Mouse (Mus musculus) MEL (cell line): ENCODE measurements around the gene Inip. TPM values are rescaled to one million over a fixed set of nuclear protein-coding genes. Genes with fewer than 3 reads are reported as not detected.

Source experiments
- DNase-seq: peaks from one replicate; pipeline ENCODE4 v3.0.0; 2011; ENCODE audit warnings: low read depth, low spot score
- H3K27ac ChIP-seq: 2 replicates; pipeline ENCODE4 v1.5.1; 2012; ENCODE audit warnings: low read depth, mild to moderate bottlenecking, control low read depth, low read length, moderate library complexity; ENCODE audit not compliant: control insufficient read depth
- H3K27me3 ChIP-seq, 2 experiments: fragments of 150-350 bp in 1 of 2; sonication (generic) in 1 of 2; 2 replicates each; pipeline ENCODE4 v1.6.1; 2012; ENCODE audit warnings: low read length in 2 of 2, mild to moderate bottlenecking in 2 of 2, improper control_type of control experiment in 1 of 2, moderate library complexity in 1 of 2; ENCODE audit not compliant: insufficient read depth in 2 of 2, control insufficient read depth in 1 of 2
- H3K36me3 ChIP-seq, 2 experiments: 2 replicates each; pipeline ENCODE4 v1.6.1; 2012 to 2014; ENCODE audit warnings: low read length in 2 of 2, improper control_type of control experiment in 1 of 2, inconsistent platforms in 1 of 2, mild to moderate bottlenecking in 1 of 2; ENCODE audit not compliant: insufficient read depth in 2 of 2, control insufficient read depth in 1 of 2
- H3K4me1 ChIP-seq, 2 experiments: fragments of 150-350 bp in 1 of 2; sonication (generic) in 1 of 2; 2 replicates each; pipeline ENCODE4 v1.6.1; 2012; ENCODE audit warnings: low read length in 2 of 2, improper control_type of control experiment in 1 of 2, mild to moderate bottlenecking in 1 of 2; ENCODE audit not compliant: insufficient read depth in 2 of 2, control insufficient read depth in 1 of 2
- H3K4me3 ChIP-seq, 2 experiments: fragments of 150-350 bp in 1 of 2; sonication (generic) in 1 of 2; 2 replicates each; pipeline ENCODE4 v1.5.1; 2012; ENCODE audit warnings: low read depth in 2 of 2, low read length in 2 of 2, mild to moderate bottlenecking in 2 of 2, moderate library complexity in 2 of 2, control low read depth in 1 of 2, improper control_type of control experiment in 1 of 2; ENCODE audit not compliant: control insufficient read depth in 1 of 2, insufficient read depth in 1 of 2
- H3K79me2 ChIP-seq: 2 replicates; pipeline ENCODE4 v1.6.1; 2012; ENCODE audit warnings: mild to moderate bottlenecking, low read length, moderate library complexity; ENCODE audit not compliant: control insufficient read depth, poor library complexity, insufficient read depth
- H3K9ac ChIP-seq: 2 replicates; pipeline ENCODE4 v1.6.1; 2012; ENCODE audit warnings: low read depth, mild to moderate bottlenecking, control low read depth, low read length, moderate library complexity; ENCODE audit not compliant: control insufficient read depth, poor library complexity, severe bottlenecking
- H3K9me3 ChIP-seq: fragments of 150-350 bp; sonication (generic); replicated peaks from 2 replicates; pipeline ENCODE4 v1.6.1; 2012; ENCODE audit warnings: mild to moderate bottlenecking, low read length, improper control_type of control experiment, moderate library complexity; ENCODE audit not compliant: insufficient read depth
- E2F4 ChIP-seq: IDR thresholded peaks from 2 replicates; pipeline ENCODE4 v1.6.1; 2011; ENCODE audit warnings: low read depth, low read length, improper control_type of control experiment, borderline replicate concordance
- ELF1 ChIP-seq: IDR thresholded peaks from 2 replicates; pipeline ENCODE4 v1.6.1; 2014; ENCODE audit warnings: low read depth, mild to moderate bottlenecking, inconsistent platforms, low read length, improper control_type of control experiment, moderate library complexity
- EP300 ChIP-seq, 2 experiments: IDR thresholded peaks; 2 replicates each; pipeline ENCODE4 v1.6.1; 2011; ENCODE audit warnings: improper control_type of control experiment in 2 of 2, low read length in 2 of 2, low read depth in 1 of 2, mild to moderate bottlenecking in 1 of 2
- GABPA ChIP-seq: IDR thresholded peaks from 2 replicates; pipeline ENCODE4 v1.6.1; 2012; ENCODE audit warnings: low read depth, mild to moderate bottlenecking, inconsistent platforms, low read length, improper control_type of control experiment, moderate library complexity
- GATA1 ChIP-seq: IDR thresholded peaks from 2 replicates; pipeline ENCODE4 v1.6.1; 2011; ENCODE audit warnings: low read depth, low read length, improper control_type of control experiment
- KAT2A ChIP-seq: conservative IDR thresholded peaks from 2 replicates; pipeline ENCODE4 v1.6.1; 2012; ENCODE audit warnings: low read depth, low read length, improper control_type of control experiment, inconsistent platforms
- MAX ChIP-seq: IDR thresholded peaks from 2 replicates; pipeline ENCODE4 v1.6.1; 2011; ENCODE audit warnings: low read length, improper control_type of control experiment
- MEF2A ChIP-seq: IDR thresholded peaks from 2 replicates; pipeline ENCODE4 v1.6.1; 2014; ENCODE audit warnings: low read depth, mild to moderate bottlenecking, inconsistent platforms, low read length, improper control_type of control experiment; ENCODE audit not compliant: poor library complexity, insufficient replicate concordance, severe bottlenecking; ENCODE audit errors: extremely low read depth
- MYB ChIP-seq: IDR thresholded peaks from 2 replicates; pipeline ENCODE4 v1.6.1; 2011; ENCODE audit warnings: mild to moderate bottlenecking, low read depth, low read length, improper control_type of control experiment
- MYC ChIP-seq: IDR thresholded peaks from 2 replicates; pipeline ENCODE4 v1.6.1; 2011; ENCODE audit warnings: low read depth, mild to moderate bottlenecking, low read length, improper control_type of control experiment, moderate library complexity
- NELFE ChIP-seq: IDR thresholded peaks from 2 replicates; pipeline ENCODE4 v1.6.1; 2011; ENCODE audit warnings: low read depth, low read length, improper control_type of control experiment
- NRF1 ChIP-seq: IDR thresholded peaks from 2 replicates; pipeline ENCODE4 v1.6.1; 2014; ENCODE audit warnings: low read depth, mild to moderate bottlenecking, inconsistent platforms, low read length, improper control_type of control experiment, moderate library complexity; ENCODE audit not compliant: poor library complexity, insufficient read depth, severe bottlenecking
- POLR2A ChIP-seq, 2 experiments: IDR thresholded peaks; 2 replicates each; pipeline ENCODE4 v1.6.1; 2011 to 2012; ENCODE audit warnings: low read length in 2 of 2, mild to moderate bottlenecking in 2 of 2, control low read depth in 1 of 2, improper control_type of control experiment in 1 of 2, low read depth in 1 of 2, moderate library complexity in 1 of 2; ENCODE audit not compliant: control insufficient read depth in 1 of 2, insufficient read depth in 1 of 2, poor library complexity in 1 of 2
- POLR2AphosphoS2 ChIP-seq: IDR thresholded peaks from 2 replicates; pipeline ENCODE4 v1.6.1; 2011; ENCODE audit warnings: low read length, improper control_type of control experiment
- POLR2AphosphoS5 ChIP-seq: IDR thresholded peaks from 2 replicates; pipeline ENCODE4 v1.6.1; 2012; ENCODE audit warnings: low read depth, borderline replicate concordance, mild to moderate bottlenecking, inconsistent platforms, low read length, moderate library complexity, mixed read lengths
- RAD21 ChIP-seq: IDR thresholded peaks from 2 replicates; pipeline ENCODE4 v1.6.1; 2011; ENCODE audit warnings: mild to moderate bottlenecking, low read depth, low read length, improper control_type of control experiment
- RCOR1 ChIP-seq: IDR thresholded peaks from 2 replicates; pipeline ENCODE4 v1.6.1; 2012; ENCODE audit warnings: low read depth, mild to moderate bottlenecking, inconsistent platforms, low read length, improper control_type of control experiment
- SMC3 ChIP-seq: IDR thresholded peaks from 2 replicates; pipeline ENCODE4 v1.6.1; 2011; ENCODE audit warnings: low read depth, low read length, improper control_type of control experiment
- TAL1 ChIP-seq: IDR thresholded peaks from 2 replicates; pipeline ENCODE4 v1.6.1; 2012; ENCODE audit warnings: mild to moderate bottlenecking, inconsistent platforms, low read length, moderate library complexity, mixed read lengths
- TBP ChIP-seq: IDR thresholded peaks from 2 replicates; pipeline ENCODE4 v1.8.0; 2011; ENCODE audit warnings: low read depth, low read length, improper control_type of control experiment
- TCF12 ChIP-seq: IDR thresholded peaks from 2 replicates; pipeline ENCODE4 v1.6.1; 2014; ENCODE audit warnings: low read depth, mild to moderate bottlenecking, inconsistent platforms, low read length, improper control_type of control experiment, moderate library complexity
- UBTF ChIP-seq: IDR thresholded peaks from 2 replicates; pipeline ENCODE4 v1.6.1; 2012; ENCODE audit warnings: low read depth, mild to moderate bottlenecking, inconsistent platforms, low read length, improper control_type of control experiment, moderate library complexity, borderline replicate concordance; ENCODE audit not compliant: insufficient read depth
- USF2 ChIP-seq, 2 experiments: IDR thresholded peaks; 2 replicates each; pipeline ENCODE4 v1.6.1; 2011 to 2012; ENCODE audit warnings: improper control_type of control experiment in 2 of 2, low read length in 2 of 2, borderline replicate concordance in 1 of 2, inconsistent platforms in 1 of 2, low read depth in 1 of 2, mild to moderate bottlenecking in 1 of 2; ENCODE audit not compliant: insufficient read depth in 1 of 2
- ZC3H11A ChIP-seq: IDR thresholded peaks from 2 replicates; pipeline ENCODE4 v1.6.1; 2012; ENCODE audit warnings: low read depth, mild to moderate bottlenecking, inconsistent platforms, low read length, improper control_type of control experiment
- ZKSCAN1 ChIP-seq: IDR thresholded peaks from 2 replicates; pipeline ENCODE4 v1.6.1; 2012; ENCODE audit warnings: low read depth, mild to moderate bottlenecking, inconsistent platforms, low read length, improper control_type of control experiment, moderate library complexity
- ZMIZ1 ChIP-seq: IDR thresholded peaks from 2 replicates; pipeline ENCODE4 v1.6.1; 2012; ENCODE audit warnings: low read depth, mild to moderate bottlenecking, inconsistent platforms, low read length, improper control_type of control experiment, moderate library complexity
- ZNF384 ChIP-seq: IDR thresholded peaks from 2 replicates; pipeline ENCODE4 v1.6.1; 2012; ENCODE audit warnings: low read depth, mild to moderate bottlenecking, inconsistent platforms, low read length, improper control_type of control experiment
- polyA plus RNA-seq, 2 experiments: library from polyadenylated mRNA; stranded (reverse) in 1 of 2; unstranded in 1 of 2; fragments of >175 nt in 1 of 2; fragments of >200 nt in 1 of 2; gene quantifications; 2 replicates each; pipeline versions ENCODE4 v1.2.1 to v1.2.4; 2012; ENCODE audit warnings: low replicate concordance in 2 of 2, low read depth in 1 of 2; ENCODE audit not compliant: insufficient read length in 2 of 2, insufficient read depth in 1 of 2, missing spikeins in 1 of 2
- total RNA-seq: library from RNA; depleted of rRNA; stranded (reverse); fragments of 300-350 nt; gene quantifications from 2 replicates; pipeline ENCODE4 v1.2.3, GENCODE M21; 2012

Gene Inip
- total and polyA plus RNA-seq, 3 experiments, result 42.4 to 50.3 TPM; not detected in 1

- no peaks in the 10 kb centered on the region for H3K27me3 ChIP-seq
- DNase-seq, result no peak
- no peaks in the 10 kb centered on the region for H3K4me1 ChIP-seq
- no peak overlapping the region for H3K27ac ChIP-seq
- no peak overlapping the region for H3K4me3 ChIP-seq
- H3K36me3 ChIP-seq, result no peaks in the 10 kb centered on the region
- no peaks in the 10 kb centered on the region for H3K79me2 ChIP-seq
- TF ChIP-seq MYB (no peak), TBP (no peak), USF2 (IDR thresholded peaks at IDR 0.05; ENCODE audit: borderline replicate concordance in 1 of 2, insufficient read depth in 1 of 2, low read depth in 1 of 2, low read length in 2 of 2) (no peak), NRF1 (no peak)
- H3K9me3 ChIP-seq, result no peaks in the 10 kb centered on the region
- H3K9ac ChIP-seq, result no peak overlapping the region
Observed at GRCm38 (mm10) chr4:59829072-59829471, 27.7 kb upstream of the Inip start.

GRCm38 (mm10) chr4:59826381-59826780, 25.0 kb upstream of the Inip start:
- Histone ChIP-seq H3K4me1 (0 out of 4 replicates have a peak, but pooled peaks cover 0 to 3% of the 10 kb centered on the region in 2 experiments), H3K4me3 (no peak overlapping the region), H3K36me3 (no peaks in the 10 kb centered on the region; a peak in 1 of 4 replicates)

GRCm38 (mm10) chr4:59825634-59826033, 24.2 kb upstream of the Inip start:
- no peaks in the 10 kb centered on the region for H3K9me3 ChIP-seq
- 0 out of 4 replicates have a peak, but pooled peaks cover 0 to 3% of the 10 kb centered on the region in 2 experiments for H3K4me1 ChIP-seq
- no peak overlapping the region for H3K27ac ChIP-seq
- no peak overlapping the region for H3K4me3 ChIP-seq
- H3K27me3 ChIP-seq, result no peaks in the 10 kb centered on the region
- no peaks in the 10 kb centered on the region; a peak in 1 of 4 replicates for H3K36me3 ChIP-seq
- no peaks in the 10 kb centered on the region for H3K79me2 ChIP-seq
- TF ChIP-seq POLR2A (IDR thresholded peaks at IDR 0.05; ENCODE audit: control insufficient read depth in 1 of 2, insufficient read depth in 1 of 2, low read depth in 1 of 2, low read length in 2 of 2, poor library complexity in 1 of 2), result no peak
- no peak for TF ChIP-seq ZMIZ1
- no peak for TF ChIP-seq GATA1
- no peak for TF ChIP-seq GABPA
- no peak for TF ChIP-seq NRF1
- TF ChIP-seq POLR2AphosphoS5, result no peak
- no peak for TF ChIP-seq E2F4
- TF ChIP-seq ZKSCAN1, result no peak
- TF ChIP-seq MAX, result no peak
- no peak for TF ChIP-seq ELF1
- TF ChIP-seq TAL1, result no peak
- no peak for TF ChIP-seq SMC3
- TF ChIP-seq RCOR1, result no peak
- TF ChIP-seq TBP, result no peak
- TF ChIP-seq MYC, result no peak
- no peak for TF ChIP-seq EP300 (IDR thresholded peaks at IDR 0.05; ENCODE audit: low read depth in 1 of 2, low read length in 2 of 2)
- TF ChIP-seq ZNF384, result no peak
- no peak for TF ChIP-seq POLR2AphosphoS2
- H3K9ac ChIP-seq, result no peak overlapping the region
- no peak for DNase-seq

More at GRCm38 (mm10) chr4:59826381-59826780, 25.0 kb upstream of the Inip start:
- no peaks in the 10 kb centered on the region for H3K79me2 ChIP-seq
- no peak for DNase-seq
- H3K9me3 ChIP-seq, result no peaks in the 10 kb centered on the region
- H3K9ac ChIP-seq, result no peak overlapping the region
- H3K27me3 ChIP-seq, result no peaks in the 10 kb centered on the region
- TF ChIP-seq ZC3H11A (no peak), KAT2A (no peak), UBTF (no peak), E2F4 (no peak), TCF12 (no peak), RAD21 (no peak), MEF2A (no peak), NELFE (no peak), ELF1 (no peak)
- H3K27ac ChIP-seq, result no peak overlapping the region
